Mouse (Mus musculus): Measurements from ENCODE around the gene Chaf1a. TPM values are rescaled to one million over a fixed set of nuclear protein-coding genes. Genes with fewer than 3 reads are reported as not detected.

Chaf1a gene
- total and polyA plus RNA-seq, 3 experiments: 49.5 to 116 TPM; not detected in 1

DNA sequence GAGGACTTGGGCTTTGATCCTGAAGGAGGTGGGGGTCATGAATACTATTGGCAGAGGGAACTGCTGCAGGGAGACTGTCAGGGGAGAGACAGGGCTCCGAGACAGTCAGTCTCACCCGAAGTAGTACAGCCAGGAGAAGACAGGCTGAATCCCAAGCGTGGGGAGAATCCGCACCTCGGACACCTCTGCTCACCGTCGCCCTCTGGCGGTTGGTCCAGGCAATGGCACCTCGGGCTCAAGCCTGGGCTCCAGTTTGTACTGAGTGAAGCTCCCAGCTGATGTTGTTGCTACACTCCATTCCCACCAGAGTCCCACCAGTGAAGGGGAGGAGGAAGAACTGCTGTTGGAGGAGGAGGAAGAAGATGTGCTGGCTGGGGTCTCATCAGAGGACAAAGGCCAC is 29.6 kb upstream of the Chaf1a start:
- Histone ChIP-seq H3K4me1 (ENCODE audit: control insufficient read depth in 1 of 2, insufficient read depth in 2 of 2, low read length in 2 of 2) (peaks cover 0 to 17% of the 10 kb centered on the region in 2 experiments; a peak in 2 of 4 replicates), H3K9ac (ENCODE audit: control insufficient read depth, low read depth, low read length, poor library complexity, severe bottlenecking) (no peak overlapping the region), H3K4me3 (ENCODE audit: control insufficient read depth in 1 of 2, insufficient read depth in 1 of 2, low read depth in 2 of 2, low read length in 2 of 2) (no peak overlapping the region), H3K79me2 (ENCODE audit: control insufficient read depth, insufficient read depth, low read length, poor library complexity) (no peaks in the 10 kb centered on the region), H3K9me3 (replicated peaks; ENCODE audit: insufficient read depth, low read length) (no peaks in the 10 kb centered on the region), H3K27me3 (ENCODE audit: control insufficient read depth in 1 of 2, insufficient read depth in 2 of 2, low read length in 2 of 2) (no peaks in the 10 kb centered on the region), H3K27ac (ENCODE audit: control insufficient read depth, low read depth, low read length) (no peak overlapping the region), H3K36me3 (ENCODE audit: control insufficient read depth in 1 of 2, insufficient read depth in 2 of 2, low read length in 2 of 2) (peaks cover 0 to 8% of the 10 kb centered on the region in 2 experiments; a peak in 2 of 4 replicates)
- TF ChIP-seq MYB (IDR thresholded peaks at IDR 0.05; ENCODE audit: low read depth, low read length): no peak
- no peak for TF ChIP-seq TBP (IDR thresholded peaks at IDR 0.05; ENCODE audit: low read depth, low read length)
- TF ChIP-seq BHLHE40 (IDR thresholded peaks at IDR 0.05; ENCODE audit: borderline replicate concordance, low read depth, low read length): no peak
- no peak for TF ChIP-seq ZNF384 (IDR thresholded peaks at IDR 0.05; ENCODE audit: low read depth, low read length)
- no peak for TF ChIP-seq ZKSCAN1 (IDR thresholded peaks at IDR 0.05; ENCODE audit: low read depth, low read length)
- TF ChIP-seq CHD2 (IDR thresholded peaks at IDR 0.05; ENCODE audit: low read length): no peak
- TF ChIP-seq JUND (IDR thresholded peaks at IDR 0.05; ENCODE audit: low read depth, low read length): no peak
- peak; percentile 46 for TF ChIP-seq RAD21 (IDR thresholded peaks at IDR 0.05; ENCODE audit: low read depth, low read length)
- TF ChIP-seq SIN3A (IDR thresholded peaks at IDR 0.05; ENCODE audit: low read length): no peak
- no peak for TF ChIP-seq POLR2AphosphoS2 (IDR thresholded peaks at IDR 0.05; ENCODE audit: low read length)
- peak; percentile 84 for TF ChIP-seq SMC3 (IDR thresholded peaks at IDR 0.05; ENCODE audit: low read depth, low read length)
- no peak for TF ChIP-seq MXI1 (IDR thresholded peaks at IDR 0.05; ENCODE audit: low read depth, low read length)
- TF ChIP-seq ETS1 (IDR thresholded peaks at IDR 0.05; ENCODE audit: low read depth, low read length): no peak
- no peak for TF ChIP-seq MAZ (IDR thresholded peaks at IDR 0.05; ENCODE audit: low read depth, low read length)
- TF ChIP-seq RCOR1 (IDR thresholded peaks at IDR 0.05; ENCODE audit: low read depth, low read length): no peak
- TF ChIP-seq CTCF (IDR thresholded peaks at IDR 0.05 in 2 of 3, conservative IDR thresholded peaks at IDR 0.05 in 1 of 3; ENCODE audit: control insufficient read depth in 1 of 3, insufficient read depth in 1 of 3, low read depth in 2 of 3, low read length in 3 of 3, poor library complexity in 1 of 3, severe bottlenecking in 1 of 3): peak; percentile 89 to 99 (median 97)
- TF ChIP-seq TCF12 (IDR thresholded peaks at IDR 0.05; ENCODE audit: low read depth, low read length): no peak
- TF ChIP-seq HCFC1 (IDR thresholded peaks at IDR 0.05; ENCODE audit: low read depth, low read length): no peak
- no peak for TF ChIP-seq TAL1 (IDR thresholded peaks at IDR 0.05; ENCODE audit: low read length)
- no peak for TF ChIP-seq POLR2A (IDR thresholded peaks at IDR 0.05; ENCODE audit: control insufficient read depth in 1 of 2, insufficient read depth in 1 of 2, low read depth in 1 of 2, low read length in 2 of 2, poor library complexity in 1 of 2)
- TF ChIP-seq ELF1 (IDR thresholded peaks at IDR 0.05; ENCODE audit: low read depth, low read length): no peak
- TF ChIP-seq KAT2A (conservative IDR thresholded peaks at IDR 0.05; ENCODE audit: low read depth, low read length): no peak
- TF ChIP-seq GABPA (IDR thresholded peaks at IDR 0.05; ENCODE audit: low read depth, low read length): no peak
- TF ChIP-seq MYC (IDR thresholded peaks at IDR 0.05; ENCODE audit: low read depth, low read length): no peak
- TF ChIP-seq USF1 (IDR thresholded peaks at IDR 0.05; ENCODE audit: low read depth, low read length): no peak
- peak; percentile 73 for DNase-seq (ENCODE audit: low read depth, low spot score)

Measured in MEL (cell line).